Mouse (Mus musculus) heart, postnatal 36 days (tissue): Measurements from ENCODE around the gene Edn2. TPM values are rescaled to one million over a fixed set of nuclear protein-coding genes. Genes with fewer than 3 reads are reported as not detected.
A peak's percentile ranks its signal among the peaks of the same experiment; 100 is the strongest.

Experiments
- DNase-seq, 2 experiments: peaks; one replicate each; pipeline ENCODE4 v3.0.0; 2021 to 2022
- intact Hi-C: fragments of 180-260 bp; cut with DNase I; formaldehyde crosslinking; loops from one replicate; pipeline ENCODE4 v1.15.1; 2025
- total RNA-seq, 2 experiments: library from RNA; stranded (reverse); gene quantifications; 2 replicates each; pipeline ENCODE4 v1.2.3; 2021

Gene Edn2
- not detected for total RNA-seq

GRCm38 (mm10) chr4:120161166-120161949, at the start of gene Edn2:
Edn2 (plus strand) TSS chr4:120161206.
- DNase-seq, result peak; percentile 73 to 75
- intact Hi-C loops, result no loop called here

DNA sequence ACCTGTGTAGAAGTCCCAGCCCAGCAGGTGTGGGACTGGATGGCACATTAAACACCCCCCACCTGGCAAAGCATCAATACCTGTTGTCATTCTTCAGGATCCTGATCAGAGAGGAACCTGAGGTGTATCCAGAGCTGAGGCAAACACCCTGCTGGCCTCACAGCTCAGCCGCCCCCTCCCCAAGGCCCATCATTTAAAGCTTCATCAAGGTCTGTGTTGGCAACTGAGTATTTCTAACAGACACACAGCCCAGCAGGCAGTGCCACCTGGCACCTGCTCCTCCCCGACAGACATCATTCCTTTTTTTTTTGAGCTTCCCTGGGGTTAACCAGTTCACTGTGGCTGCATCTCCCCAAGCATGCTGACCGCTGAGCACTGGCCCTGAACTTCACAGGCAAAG, 45.5 kb upstream of the Edn2 start:
- intact Hi-C loops, result no loop called here

GRCm38 (mm10) chr4:120116312-120116711, 44.7 kb upstream of the Edn2 start:
- no peak for DNase-seq
- intact Hi-C loops, result no loop called here

More for the DNA sequence above, 45.5 kb upstream of the Edn2 start:
- DNase-seq, result no peak

DNA sequence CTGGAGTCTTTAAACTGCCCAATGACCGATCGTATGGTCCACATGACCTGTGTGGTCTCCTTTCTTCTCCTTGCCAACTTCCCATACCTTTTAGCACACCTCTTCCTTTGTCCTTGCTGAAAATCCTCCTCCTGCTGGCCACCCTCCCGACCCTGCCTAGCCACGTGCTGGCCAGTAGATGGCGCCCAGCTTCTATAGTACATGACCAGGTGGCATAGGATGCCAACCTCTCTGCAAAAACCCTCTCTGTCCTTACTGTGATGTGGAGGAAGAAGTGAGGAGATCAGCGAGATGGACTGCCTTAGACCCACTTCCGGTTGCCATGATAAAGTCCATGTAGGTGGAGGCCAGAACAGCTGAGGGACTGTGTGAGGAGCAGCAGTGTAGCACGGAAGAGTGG, 40.7 kb upstream of the Edn2 start:
- intact Hi-C loops, result loop anchor here (2.0 to 5.0 kb wide), 3 partner anchors 67 to 262 kb away; no protein-coding TSS in a partner anchor
- peak; percentile 72 to 73 for DNase-seq

GRCm38 (mm10) chr4:120124656-120125055, 36.4 kb upstream of the Edn2 start:
- no peak for DNase-seq
- intact Hi-C loops, result loop anchor here (5.0 kb wide), 2 partner anchors 198 to 258 kb away; no protein-coding TSS in a partner anchor

DNA sequence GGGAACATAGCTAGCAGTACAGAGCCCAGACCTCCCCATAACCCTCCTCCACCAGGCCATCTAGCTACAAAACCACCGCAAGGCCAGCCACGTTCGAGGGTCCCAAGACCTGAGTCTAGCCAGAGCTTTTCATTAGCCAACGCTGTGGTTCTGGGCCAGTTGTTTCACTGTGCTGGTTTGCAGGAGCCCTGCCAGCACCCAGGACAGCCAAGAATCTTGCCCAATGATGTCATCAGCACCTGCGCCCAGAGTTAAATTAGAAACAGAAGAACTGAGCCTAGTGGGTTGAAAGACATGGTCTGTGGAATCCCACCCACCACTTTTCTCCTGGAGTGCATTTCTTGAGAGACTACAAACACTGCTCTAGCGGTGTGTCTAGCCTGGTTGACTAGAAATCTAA, 35.0 kb upstream of the Edn2 start:
- intact Hi-C loops, result no loop called here
- peak; percentile 56 to 60 for DNase-seq

GRCm38 (mm10) chr4:120127333-120127732, 33.7 kb upstream of the Edn2 start:
- DNase-seq, result no peak
- intact Hi-C loops, result no loop called here

- intact Hi-C loops, result no loop called here
- DNase-seq, result peak; percentile 52 to 56
Observed at GRCm38 (mm10) chr4:120128033-120128432, 33.0 kb upstream of the Edn2 start.

GRCm38 (mm10) chr4:120129233-120129885, 31.6 kb upstream of the Edn2 start:
- intact Hi-C loops, result loop anchor here (1.0 kb wide), 1 partner anchor 60 kb away; no protein-coding TSS in a partner anchor
- DNase-seq, result peak; percentile 53 to 54

- no peak for DNase-seq
- intact Hi-C loops, result loop anchor here (10.0 kb wide), 1 partner anchor 896 kb away; the partner anchor contains the start of genes AU022252 and P3h1
Observed at GRCm38 (mm10) chr4:120130926-120131325, 30.1 kb upstream of the Edn2 start.

DNA sequence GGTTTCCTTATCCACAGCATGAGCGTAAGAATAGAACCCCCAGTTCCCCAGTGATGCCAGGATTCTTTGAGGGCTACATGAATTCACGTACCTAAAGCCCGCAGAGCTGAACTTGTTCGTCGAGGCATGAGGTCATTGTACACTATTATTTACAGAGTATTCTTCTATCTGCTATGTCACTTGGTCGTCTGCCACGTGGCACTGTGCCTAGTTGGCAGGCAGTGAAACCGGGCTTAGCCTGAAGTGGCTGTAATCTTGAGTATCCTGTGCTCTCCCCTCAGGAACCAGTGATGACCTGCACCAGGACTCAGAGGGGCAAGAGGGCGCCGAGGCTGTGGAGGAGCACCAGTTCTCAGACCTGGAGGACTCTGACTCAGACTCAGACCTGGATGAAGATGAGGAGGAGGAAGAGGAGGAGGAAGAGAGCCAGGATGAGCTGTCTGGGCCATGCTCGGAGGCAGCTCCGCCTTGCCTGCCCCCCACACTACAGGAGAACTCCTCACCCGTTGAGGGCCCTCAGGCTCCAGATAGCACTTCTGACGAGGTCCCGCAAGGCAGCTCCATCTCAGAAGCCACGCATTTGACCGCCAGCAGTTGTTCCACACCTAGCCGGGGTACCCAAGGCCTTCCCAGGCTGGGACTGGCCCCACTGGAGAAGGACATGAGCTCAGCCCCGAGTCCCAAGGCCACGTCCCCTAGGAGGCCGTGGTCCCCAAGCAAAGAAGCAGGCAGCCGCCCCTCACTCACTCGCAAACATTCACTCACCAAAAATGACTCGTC, 29.4 kb upstream of the Edn2 start:
- peak; percentile 45 to 73 for DNase-seq
- intact Hi-C loops, result loop anchor here (10.0 kb wide), 1 partner anchor 897 kb away; the partner anchor contains the start of genes AU022252 and P3h1

GRCm38 (mm10) chr4:120134223-120134622, 26.8 kb upstream of the Edn2 start:
- intact Hi-C loops, result loop anchor here (10.0 kb wide), 1 partner anchor 899 kb away; the partner anchor contains the start of genes AU022252 and P3h1
- no peak for DNase-seq

- intact Hi-C loops, result no loop called here
- no peak for DNase-seq
Observed at GRCm38 (mm10) chr4:120141810-120142209, 19.2 kb upstream of the Edn2 start.

DNA sequence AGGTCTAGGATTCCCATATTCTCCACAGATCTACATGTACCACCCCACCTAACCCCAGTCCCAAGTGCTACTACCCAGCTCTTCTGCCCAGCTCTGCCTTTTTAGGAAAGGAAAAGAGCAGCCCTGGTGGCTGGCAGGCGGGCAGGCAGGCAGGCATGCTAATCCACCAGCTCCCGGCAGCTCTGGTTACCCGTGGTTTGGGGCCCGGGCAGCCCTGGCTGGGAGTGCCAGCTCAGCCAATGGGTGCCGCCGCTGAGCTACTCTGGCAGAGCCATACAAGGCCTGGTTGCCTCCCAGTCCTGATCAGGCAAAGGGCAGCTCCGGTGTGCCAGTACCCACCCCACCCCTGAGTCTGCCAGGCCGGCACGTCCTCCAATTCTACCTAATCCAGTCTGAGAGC, 18.1 kb upstream of the Edn2 start:
- DNase-seq, result no peak
- intact Hi-C loops, result no loop called here

- intact Hi-C loops, result no loop called here
Observed at GRCm38 (mm10) chr4:120144343-120144742, 16.7 kb upstream of the Edn2 start.

GRCm38 (mm10) chr4:120145931-120146330, 15.1 kb upstream of the Edn2 start:
- DNase-seq, result no peak
- intact Hi-C loops, result no loop called here

More at GRCm38 (mm10) chr4:120144343-120144742, 16.7 kb upstream of the Edn2 start:
- peak; percentile 45 to 53 for DNase-seq

DNA sequence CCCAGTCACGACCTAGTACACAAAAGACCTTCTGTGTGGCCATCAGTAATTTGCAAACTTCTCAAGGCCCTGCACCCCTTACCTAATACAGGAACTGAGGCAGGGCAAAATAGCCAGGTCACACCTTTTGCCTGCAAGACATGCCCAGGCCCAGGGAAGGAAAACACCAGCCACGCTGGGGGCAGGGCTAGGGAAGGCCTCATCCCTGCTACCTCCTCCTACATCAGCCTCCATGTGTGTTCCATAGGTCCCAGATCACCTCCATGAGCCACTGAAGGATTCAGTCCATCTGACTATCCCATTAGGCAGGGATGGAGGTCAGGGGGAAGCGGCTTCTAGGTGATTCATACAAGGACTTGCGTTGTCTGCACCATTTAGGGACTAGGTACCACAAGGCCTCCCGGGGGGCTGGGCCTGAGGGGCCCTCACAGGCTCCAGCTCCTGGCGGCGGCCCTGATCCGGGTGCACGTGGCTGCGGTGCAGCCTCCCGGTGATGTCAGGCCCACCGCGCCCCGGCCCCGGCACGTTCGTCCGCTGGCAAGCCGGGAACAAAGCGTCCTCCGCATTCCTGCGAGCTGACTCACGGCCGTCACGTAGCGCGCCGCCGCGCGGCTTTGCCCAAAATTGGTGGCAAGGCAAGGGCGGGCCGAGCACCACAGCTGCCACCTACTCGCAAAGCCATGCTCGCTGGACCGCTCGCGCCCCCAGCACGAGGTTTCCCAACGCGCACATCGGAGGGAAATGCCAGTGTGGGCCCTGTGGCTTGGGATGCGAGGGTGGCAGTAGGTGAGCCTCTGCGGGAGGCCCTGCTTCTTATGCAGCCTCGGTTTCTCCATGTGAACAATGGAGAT, 12.5 kb upstream of the Edn2 start:
- intact Hi-C loops, result no loop called here
- DNase-seq, result peak; percentile 74 to 79

DNA sequence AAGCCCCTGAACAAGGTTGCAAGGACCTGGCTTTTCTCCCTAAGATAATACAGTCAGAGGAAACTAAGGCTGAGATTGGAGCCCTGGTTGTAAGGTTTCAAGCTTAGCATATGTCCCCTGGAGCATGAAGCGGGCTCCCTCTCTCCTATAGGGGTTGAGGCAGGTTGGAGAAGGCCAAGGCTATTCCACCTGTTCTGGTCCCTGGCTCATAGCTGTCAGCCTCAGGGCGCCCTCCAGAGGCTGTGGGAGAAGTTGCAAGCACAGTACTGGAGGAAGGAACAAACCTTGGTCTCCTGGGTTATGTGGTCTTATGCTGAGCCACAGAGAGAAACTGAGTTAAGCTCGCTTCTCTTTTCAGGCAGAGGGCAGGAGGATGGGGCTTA, 11.9 kb upstream of the Edn2 start:
- no peak for DNase-seq

GRCm38 (mm10) chr4:120150345-120150920, 10.6 kb upstream of the Edn2 start:
- DNase-seq, result no peak
- intact Hi-C loops, result no loop called here

More for the DNA sequence above, 11.9 kb upstream of the Edn2 start:
- intact Hi-C loops, result no loop called here
